Mouse (Mus musculus): Measurements from ENCODE around the gene Ubald2. TPM values are rescaled to one million over a fixed set of nuclear protein-coding genes. Genes with fewer than 3 reads are reported as not detected.
"Not testable (repeated sequence)": the region's sequence is repeated elsewhere in the genome, so short reads cannot be mapped to it uniquely, and the experiment has no call there.

Ubald2 gene
- total RNA-seq (2021) = 10 to 100 TPM; 40.4 to 44.9 TPM

- DNase-seq = peak; percentile 97
- intact Hi-C loops (cut with DNase I) = no loop called here
Observed at GRCm38 (mm10) chr11:116433356-116434286, at the start of gene Ubald2. TSS of gene Ubald2 (plus strand) at chr11:116434094.

GRCm38 (mm10) chr11:116384171-116384570, 49.7 kb upstream of the Ubald2 start:
- intact Hi-C loops (cut with DNase I) = no loop called here
- no peak for DNase-seq

GRCm38 (mm10) chr11:116385999-116386398, 47.9 kb upstream of the Ubald2 start:
- intact Hi-C loops (cut with DNase I) = loop anchor here (5.0 kb wide), 1 partner anchor 61 kb away; no protein-coding TSS in a partner anchor

GRCm38 (mm10) chr11:116387086-116388071, 46.5 kb upstream of the Ubald2 start:
- intact Hi-C loops (cut with DNase I) = loop anchor here (5.0 kb wide), 1 partner anchor 60 kb away; no protein-coding TSS in a partner anchor
- no peak for DNase-seq

More at GRCm38 (mm10) chr11:116385999-116386398, 47.9 kb upstream of the Ubald2 start:
- no peak for DNase-seq

- peak in 1 of 2 experiments; percentile 39 for DNase-seq
- intact Hi-C loops (cut with DNase I) = loop anchor here (5.0 kb wide), 1 partner anchor 58 kb away; no protein-coding TSS in a partner anchor
Observed at GRCm38 (mm10) chr11:116388841-116389480, 44.9 kb upstream of the Ubald2 start.

- no peak for DNase-seq
- intact Hi-C loops (cut with DNase I) = no loop called here
Observed at GRCm38 (mm10) chr11:116394769-116395168, 39.1 kb upstream of the Ubald2 start.

- no peak for DNase-seq
- intact Hi-C loops (cut with DNase I) = no loop called here
Observed at GRCm38 (mm10) chr11:116396276-116396933, 37.5 kb upstream of the Ubald2 start.

GRCm38 (mm10) chr11:116396934-116397330, 37.0 kb upstream of the Ubald2 start:
- intact Hi-C loops (cut with DNase I) = no loop called here
- DNase-seq = no peak

GRCm38 (mm10) chr11:116397517-116398347, 36.2 kb upstream of the Ubald2 start:
- intact Hi-C loops (cut with DNase I) = no loop called here
- no peak for DNase-seq

GRCm38 (mm10) chr11:116398348-116398677, 35.6 kb upstream of the Ubald2 start:
- intact Hi-C loops (cut with DNase I) = no loop called here
- DNase-seq = no peak

- no peak for DNase-seq
- intact Hi-C loops (cut with DNase I) = no loop called here
Observed at GRCm38 (mm10) chr11:116400560-116400959, 33.3 kb upstream of the Ubald2 start.

GRCm38 (mm10) chr11:116405601-116406000, 28.3 kb upstream of the Ubald2 start:
- DNase-seq = no peak
- intact Hi-C loops (cut with DNase I) = no loop called here

- intact Hi-C loops (cut with DNase I) = no loop called here
Observed at GRCm38 (mm10) chr11:116406231-116406728, 27.6 kb upstream of the Ubald2 start.

GRCm38 (mm10) chr11:116409008-116409407, 24.9 kb upstream of the Ubald2 start:
- intact Hi-C loops (cut with DNase I) = no loop called here
- no peak for DNase-seq

More at GRCm38 (mm10) chr11:116406231-116406728, 27.6 kb upstream of the Ubald2 start:
- DNase-seq = no peak

GRCm38 (mm10) chr11:116410415-116410814, 23.5 kb upstream of the Ubald2 start:
- DNase-seq; intact Hi-C loops (cut with DNase I): not testable (repeated sequence)

GRCm38 (mm10) chr11:116411582-116411981, 22.3 kb upstream of the Ubald2 start:
- intact Hi-C loops (cut with DNase I) = no loop called here
- no peak for DNase-seq

- peak in 1 of 2 experiments; percentile 22 for DNase-seq
- intact Hi-C loops (cut with DNase I) = no loop called here
Observed at GRCm38 (mm10) chr11:116412028-116412827, 21.7 kb upstream of the Ubald2 start.

All from heart, postnatal 36 days (tissue).